Mouse (Mus musculus) stomach, postnatal 0 days (tissue): ENCODE results near the gene Ganab.

Experiments used
- CTCF ChIP-seq: IDR thresholded peaks from 2 replicates; pipeline ENCODE4 v1.5.1; 2016; ENCODE audit warnings: antibody characterized with exemption, low read depth, mild to moderate bottlenecking, moderate library complexity
- EP300 ChIP-seq: optimal IDR thresholded peaks from 2 replicates; pipeline ENCODE3; 2016; ENCODE audit warnings: antibody characterized with exemption

DNA sequence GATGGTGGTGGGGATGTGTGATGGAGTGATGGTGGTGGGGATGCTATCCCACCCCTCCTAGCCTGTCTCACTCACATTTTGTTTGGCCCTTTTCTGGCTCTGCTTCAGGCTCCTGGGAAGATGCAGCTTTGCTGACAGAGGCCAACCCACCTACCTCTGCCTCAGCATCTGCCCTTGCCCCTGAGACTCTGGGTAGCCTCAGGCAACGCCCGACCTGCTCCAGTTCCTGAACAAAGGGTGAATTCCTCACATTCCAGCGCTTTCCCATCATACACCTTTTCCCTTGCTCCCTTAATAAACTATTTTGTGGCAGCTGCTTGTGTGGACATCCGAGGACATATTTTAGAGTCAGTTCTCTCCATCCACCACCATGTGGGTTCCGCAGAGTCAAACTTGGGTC lies 49.5 kb upstream of the Ganab start:
- TF ChIP-seq CTCF: no peak
- TF ChIP-seq EP300: no peak
